Mouse (Mus musculus) embryonic fibroblast, embryonic 13.5 days (primary cell): ENCODE results near the gene Unc5c.

Source experiments
- CTCF ChIP-seq: IDR thresholded peaks from 2 replicates; pipeline ENCODE4 v1.5.1; 2011; ENCODE audit warnings: mild to moderate bottlenecking, control low read depth, low read length, moderate library complexity, borderline replicate concordance; ENCODE audit not compliant: insufficient read depth
- POLR2A ChIP-seq: IDR thresholded peaks from 2 replicates; pipeline ENCODE4 v1.6.1; 2011; ENCODE audit warnings: low read depth, mild to moderate bottlenecking, control low read depth, low read length, moderate library complexity

GRCm38 (mm10) chr3:141482465-141482864 is 17.4 kb downstream of the Unc5c start:
- no peak for TF ChIP-seq CTCF
- no peak for TF ChIP-seq POLR2A
